Mouse (Mus musculus): ENCODE results near the gene Gm45785. TPM values are rescaled to one million over a fixed set of nuclear protein-coding genes. Genes with fewer than 3 reads are reported as not detected.
A peak's percentile ranks its signal among the peaks of the same experiment; 100 is the strongest.

Gm45785 gene
- polyA plus RNA-seq, 1 experiment from 2014 or later = not detected

DNA sequence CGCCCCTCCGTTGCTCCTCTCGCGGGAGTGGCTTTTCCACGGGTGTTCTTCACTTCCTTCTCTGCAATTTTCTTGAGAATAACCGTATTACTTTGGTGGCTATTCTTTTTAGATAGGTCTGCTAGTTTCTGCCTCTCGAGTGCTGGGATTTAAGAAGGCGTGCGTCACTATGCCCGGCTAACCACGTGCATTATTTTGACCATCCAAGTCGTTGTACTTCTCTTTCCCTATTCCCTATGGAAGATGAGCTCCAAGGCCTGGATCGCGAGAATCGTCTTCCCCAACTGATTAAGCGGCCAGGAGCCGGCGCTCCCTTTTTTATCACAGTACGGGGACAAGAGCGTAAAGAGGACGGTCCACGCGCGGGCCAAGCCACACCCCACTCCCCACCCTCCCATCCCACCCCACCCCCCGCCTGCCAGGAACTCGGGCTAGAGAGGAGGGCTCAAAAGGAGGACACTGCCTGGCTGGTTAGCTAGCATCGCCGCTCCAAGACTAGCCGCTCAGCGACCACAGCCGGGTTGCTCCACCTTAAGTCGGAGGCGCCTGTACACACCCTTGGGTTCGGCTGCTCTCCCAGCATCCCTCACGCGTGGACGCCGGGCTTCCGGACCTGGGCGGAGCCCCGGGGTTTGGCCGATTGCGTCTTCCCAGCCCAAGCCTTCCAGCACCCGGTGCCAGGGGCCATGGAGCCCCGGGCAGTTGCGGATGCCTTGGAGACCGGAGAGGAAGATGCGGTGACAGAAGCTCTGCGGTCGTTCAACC is 836 bp upstream of the Gm45785 start, which contains the start of gene Ric8a:
Gene Ric8a, plus strand, starts transcription at position 173 of the 765 bp plus-strand sequence.
- Histone ChIP-seq H3K27ac (peak within 1 kb of the TSS; percentile 69), H3K4me1 (peaks cover 38% of the 10 kb centered on the region), H3K36me3 (peaks cover 60% of the 10 kb centered on the region), H3K4me3 (peak within 1 kb of the TSS; percentile 80), H3K27me3 (replicated peaks) (no peaks in the 10 kb centered on the region), H3K9ac (peak within 1 kb of the TSS; percentile 94), H3K9me3 (no peaks in the 10 kb centered on the region), H3K4me2 (replicated peaks) (peak within 1 kb of the TSS; percentile 97)
- under 1% methylated on average over 50 of the region's 50 CpGs for WGBS
- peak; percentile 75 for ATAC-seq (ENCODE audit: low FRiP score, low read depth)

DNA sequence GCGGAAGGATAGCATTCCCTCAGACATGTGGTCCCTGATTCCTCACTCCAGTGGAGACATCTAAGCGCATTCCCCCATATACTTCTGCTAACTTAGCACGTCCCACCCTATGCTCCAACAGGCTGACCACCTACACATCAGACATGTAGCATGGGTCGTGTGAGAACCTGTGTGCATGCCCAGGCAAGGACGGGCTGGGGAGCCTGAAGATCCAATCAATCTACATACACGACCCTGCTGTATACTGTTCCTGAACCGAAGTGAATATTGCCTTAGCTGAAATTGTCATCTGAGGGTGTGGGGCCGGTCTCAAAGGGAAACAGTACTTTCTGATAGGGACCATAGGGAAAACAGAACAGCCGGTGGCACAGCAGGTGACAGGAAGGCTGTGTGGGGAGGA is 950 bp downstream of the Gm45785 start:
- Histone ChIP-seq H3K27ac (no peak overlapping the region), H3K4me2 (replicated peaks) (peak overlapping the region; percentile 97), H3K4me3 (peak overlapping the region; percentile 80), H3K36me3 (peaks cover 50% of the 10 kb centered on the region), H3K9ac (peak overlapping the region; percentile 94), H3K4me1 (peaks cover 37% of the 10 kb centered on the region), H3K9me3 (no peaks in the 10 kb centered on the region), H3K27me3 (replicated peaks) (no peaks in the 10 kb centered on the region)
- ATAC-seq (ENCODE audit: low FRiP score, low read depth) = no peak
- 77% methylated on average over 9 of the region's 9 CpGs for WGBS

DNA sequence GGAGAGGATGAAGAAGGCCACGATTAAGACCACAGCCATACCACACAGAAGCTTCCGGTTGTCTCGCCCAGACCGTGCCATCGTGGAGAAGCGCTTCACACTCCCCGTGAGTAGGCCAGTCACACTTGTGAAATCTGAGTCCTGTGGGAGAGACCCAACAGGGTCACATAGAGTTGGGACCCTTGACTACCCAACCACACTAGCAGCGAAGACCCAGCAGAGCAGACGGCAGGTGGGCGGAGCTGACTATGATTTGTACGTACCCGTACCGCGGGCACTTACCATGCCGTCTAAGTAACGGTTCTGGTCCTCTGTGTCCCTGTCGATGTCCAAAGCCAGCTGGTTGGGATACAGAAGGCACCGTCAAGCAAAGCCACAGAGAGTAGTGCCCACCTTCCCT is 1.6 kb downstream of the Gm45785 start:
- Histone ChIP-seq H3K4me3 (no peak overlapping the region), H3K9ac (no peak overlapping the region), H3K4me2 (replicated peaks) (peak overlapping the region; percentile 97; the same call in 1 of the 2 replicates), H3K27me3 (replicated peaks) (no peaks in the 10 kb centered on the region), H3K4me1 (peaks cover 30% of the 10 kb centered on the region), H3K9me3 (no peaks in the 10 kb centered on the region), H3K36me3 (peaks cover 43% of the 10 kb centered on the region), H3K27ac (no peak overlapping the region)
- no peak for ATAC-seq (ENCODE audit: low FRiP score, low read depth)
- WGBS = 93% methylated on average over 18 of the region's 18 CpGs

DNA sequence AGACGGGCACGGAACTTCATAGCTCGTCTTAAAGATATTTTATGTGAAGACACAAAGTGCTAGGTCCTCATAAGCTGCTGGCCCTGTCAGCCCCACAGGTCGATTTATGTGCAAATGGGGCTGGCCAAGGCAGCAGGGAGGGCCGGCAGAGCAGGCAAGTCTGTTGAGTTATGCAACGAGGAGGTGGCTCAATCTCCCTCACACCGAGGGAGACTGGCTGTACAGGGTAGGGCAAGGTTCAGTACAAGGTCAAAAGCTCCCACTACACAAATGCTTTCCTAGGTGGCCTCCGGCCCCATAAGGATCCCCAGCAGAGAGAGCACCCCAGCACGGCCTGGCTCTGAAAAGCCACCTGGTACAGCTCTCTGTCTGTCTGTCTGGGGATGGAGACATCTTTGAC is 2.7 kb downstream of the Gm45785 start:
- H3K4me2 ChIP-seq (replicated peaks) = no peak overlapping the region
- no peaks in the 10 kb centered on the region for H3K27me3 ChIP-seq (replicated peaks)
- H3K27ac ChIP-seq = no peak overlapping the region
- ATAC-seq (ENCODE audit: low FRiP score, low read depth) = no peak
- peaks cover 33% of the 10 kb centered on the region for H3K36me3 ChIP-seq
- H3K4me3 ChIP-seq = no peak overlapping the region
- no peaks in the 10 kb centered on the region for H3K9me3 ChIP-seq
- peaks cover 19% of the 10 kb centered on the region for H3K4me1 ChIP-seq
- 88% methylated on average over 9 of the region's 9 CpGs for WGBS
- no peak overlapping the region for H3K9ac ChIP-seq

DNA sequence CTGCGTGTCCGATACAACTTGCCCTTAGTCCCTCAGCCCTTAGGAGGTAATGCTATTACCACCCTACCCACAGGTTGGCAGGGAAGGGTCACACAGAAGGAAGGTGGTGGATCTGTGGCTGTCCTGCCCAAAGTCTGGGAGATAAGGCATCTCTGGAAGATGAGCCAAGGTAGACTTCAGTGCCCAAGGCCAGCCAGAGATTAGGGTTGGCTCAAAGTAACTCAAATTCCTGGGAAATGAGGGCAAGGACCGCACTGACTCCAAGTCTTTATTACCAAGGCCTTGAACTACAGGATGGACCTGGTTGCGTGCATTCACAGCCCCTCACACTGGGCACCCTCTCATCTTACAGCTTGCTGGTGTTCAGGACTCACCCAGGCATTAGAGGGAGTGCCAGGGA is 4.2 kb downstream of the Gm45785 start:
- H3K27me3 ChIP-seq (replicated peaks) = no peaks in the 10 kb centered on the region
- H3K4me1 ChIP-seq = peaks cover 11% of the 10 kb centered on the region
- no peak overlapping the region for H3K27ac ChIP-seq
- WGBS = 96% methylated on average over 4 of the region's 4 CpGs
- H3K9me3 ChIP-seq = no peaks in the 10 kb centered on the region
- no peak overlapping the region for H3K4me2 ChIP-seq (replicated peaks)
- no peak overlapping the region for H3K4me3 ChIP-seq
- peaks cover 33% of the 10 kb centered on the region for H3K36me3 ChIP-seq
- no peak overlapping the region for H3K9ac ChIP-seq
- no peak for ATAC-seq (ENCODE audit: low FRiP score, low read depth)

DNA sequence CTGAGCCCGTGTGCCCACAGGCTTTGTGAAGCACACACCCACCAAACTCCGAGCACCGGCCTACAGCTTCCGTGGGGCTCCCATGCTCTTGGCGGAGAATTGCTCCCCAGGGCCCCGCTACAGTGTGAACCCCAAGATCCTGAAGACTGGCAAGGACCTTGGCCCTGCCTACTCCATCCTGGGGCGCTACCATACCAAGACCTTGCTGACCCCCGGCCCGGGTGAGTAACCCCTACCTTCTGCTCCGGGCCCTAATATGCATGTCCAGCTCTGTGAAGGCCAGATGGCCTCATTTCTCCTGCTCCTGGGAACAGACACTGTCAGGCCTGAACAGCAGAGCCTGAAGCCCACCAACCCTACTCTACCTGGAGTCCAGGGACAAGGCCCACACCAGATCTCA is 7.5 kb downstream of the Gm45785 start:
- H3K4me1 ChIP-seq = no peaks in the 10 kb centered on the region
- no peak overlapping the region for H3K4me2 ChIP-seq (replicated peaks)
- WGBS = 94% methylated on average over 10 of the region's 10 CpGs
- no peak for ATAC-seq (ENCODE audit: low FRiP score, low read depth)
- no peak overlapping the region for H3K27ac ChIP-seq
- no peaks in the 10 kb centered on the region for H3K9me3 ChIP-seq
- H3K36me3 ChIP-seq = peaks cover 23% of the 10 kb centered on the region
- no peaks in the 10 kb centered on the region for H3K27me3 ChIP-seq (replicated peaks)
- H3K4me3 ChIP-seq = no peak overlapping the region
- no peak overlapping the region for H3K9ac ChIP-seq

DNA sequence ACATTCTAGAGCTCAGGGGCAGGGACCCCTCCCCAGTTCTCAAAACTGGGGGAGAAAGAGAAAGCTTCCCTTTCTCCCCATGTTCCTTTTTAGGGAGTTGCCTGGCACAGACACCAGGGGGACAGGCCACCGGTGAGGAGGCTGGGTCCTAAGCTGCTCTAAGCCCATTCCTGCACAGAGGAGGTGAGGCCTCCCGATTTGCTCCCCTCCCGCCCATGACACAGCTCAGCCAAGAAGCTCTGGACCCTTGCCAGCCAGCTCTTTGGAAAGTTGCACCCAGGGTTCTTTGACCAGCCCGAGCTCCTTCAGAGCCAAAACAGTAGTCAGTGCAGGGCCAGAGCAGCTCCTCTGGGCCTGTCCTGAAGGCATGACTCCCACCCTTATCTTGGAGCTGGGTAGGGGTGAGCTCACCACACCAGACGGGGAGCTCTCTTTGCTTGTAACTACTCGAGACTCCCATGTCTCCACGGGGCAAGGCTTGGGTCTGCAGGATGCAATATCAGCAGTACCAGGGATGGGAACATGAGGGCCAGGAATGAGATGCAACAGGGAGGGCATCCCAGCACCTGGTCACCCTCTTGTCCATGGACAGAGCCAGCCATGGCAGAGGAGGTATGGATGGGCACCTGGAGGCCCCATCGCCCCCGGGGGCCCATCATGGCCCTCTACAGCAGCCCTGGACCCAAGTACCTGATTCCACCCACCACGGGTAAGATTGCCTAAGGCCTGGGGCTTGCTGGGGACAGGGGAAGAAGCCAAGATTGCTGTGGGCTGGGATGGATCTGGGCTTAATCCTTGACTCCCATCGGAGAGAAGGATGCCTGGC is 8.2 kb downstream of the Gm45785 start, which contains the start of gene Odf3:
Gene Odf3, plus strand, starts transcription at position 51 of the 826 bp plus-strand sequence.
- H3K4me3 ChIP-seq = no peak within 1 kb of the TSS
- no peak for ATAC-seq (ENCODE audit: low FRiP score, low read depth)
- H3K27me3 ChIP-seq (replicated peaks) = no peaks in the 10 kb centered on the region
- H3K9ac ChIP-seq = no peak within 1 kb of the TSS
- H3K4me2 ChIP-seq (replicated peaks) = no peak within 1 kb of the TSS
- H3K4me1 ChIP-seq = no peaks in the 10 kb centered on the region
- no peak within 1 kb of the TSS for H3K27ac ChIP-seq
- peaks cover 17% of the 10 kb centered on the region for H3K36me3 ChIP-seq
- H3K9me3 ChIP-seq = no peaks in the 10 kb centered on the region
- 75% methylated on average over 11 of the region's 11 CpGs for WGBS

DNA sequence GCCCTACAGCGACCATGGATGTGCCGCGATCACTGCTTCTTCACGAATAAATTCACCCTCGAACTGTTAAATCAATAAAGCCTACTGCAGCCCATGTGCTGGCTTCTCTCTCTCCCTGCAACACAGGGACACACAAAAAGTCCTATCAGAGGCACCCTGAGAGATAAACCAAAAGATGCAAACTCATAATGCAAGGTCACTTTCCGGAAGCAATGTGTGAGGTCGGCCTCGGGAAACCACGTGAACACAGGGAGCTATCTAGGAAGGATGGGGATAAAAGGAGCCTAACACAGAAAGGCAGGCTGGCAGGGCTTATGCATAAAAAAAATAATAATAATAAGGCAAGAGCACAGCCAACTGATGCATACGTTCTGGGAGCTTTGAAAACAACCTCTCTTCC is 9.5 kb downstream of the Gm45785 start:
- no peaks in the 10 kb centered on the region for H3K4me1 ChIP-seq
- no peaks in the 10 kb centered on the region; the same call in 1 of the 2 replicates for H3K27me3 ChIP-seq (replicated peaks)
- 91% methylated on average over 10 of the region's 10 CpGs for WGBS
- no peak overlapping the region for H3K9ac ChIP-seq
- H3K4me2 ChIP-seq (replicated peaks) = no peak overlapping the region
- ATAC-seq (ENCODE audit: low FRiP score, low read depth) = no peak
- no peaks in the 10 kb centered on the region for H3K9me3 ChIP-seq
- peaks cover 4% of the 10 kb centered on the region; the same call in 1 of the 2 replicates for H3K36me3 ChIP-seq
- no peak overlapping the region for H3K27ac ChIP-seq
- H3K4me3 ChIP-seq = no peak overlapping the region

DNA sequence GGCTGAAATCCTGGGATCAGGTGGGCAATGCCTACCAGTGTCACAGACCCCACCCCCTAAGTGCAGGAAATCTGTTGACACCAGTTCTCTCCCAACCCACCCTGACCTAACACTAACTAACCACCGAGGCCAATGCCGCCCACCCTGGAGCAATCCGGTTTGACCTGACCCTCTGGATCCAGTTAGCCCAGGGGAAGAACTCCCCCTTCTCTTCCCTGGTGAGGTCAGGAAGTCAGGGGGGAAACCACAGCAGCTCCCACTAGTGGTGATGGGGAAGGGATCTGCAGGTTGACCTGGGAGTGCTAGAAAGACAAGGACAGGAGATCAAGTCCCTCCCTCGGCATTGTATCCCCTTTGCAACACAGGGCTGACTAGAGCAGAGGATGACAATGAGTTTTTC is 10.4 kb downstream of the Gm45785 start:
- H3K9me3 ChIP-seq = no peaks in the 10 kb centered on the region
- ATAC-seq (ENCODE audit: low FRiP score, low read depth) = no peak
- H3K27me3 ChIP-seq (replicated peaks) = peaks cover 4% of the 10 kb centered on the region; the same call in 1 of the 2 replicates
- H3K36me3 ChIP-seq = no peaks in the 10 kb centered on the region
- H3K4me1 ChIP-seq = no peaks in the 10 kb centered on the region
- no peak overlapping the region for H3K4me2 ChIP-seq (replicated peaks)
- no peak overlapping the region for H3K27ac ChIP-seq
- H3K4me3 ChIP-seq = no peak overlapping the region
- no peak overlapping the region for H3K9ac ChIP-seq
- WGBS = 67% methylated on average over 4 of the region's 4 CpGs

DNA sequence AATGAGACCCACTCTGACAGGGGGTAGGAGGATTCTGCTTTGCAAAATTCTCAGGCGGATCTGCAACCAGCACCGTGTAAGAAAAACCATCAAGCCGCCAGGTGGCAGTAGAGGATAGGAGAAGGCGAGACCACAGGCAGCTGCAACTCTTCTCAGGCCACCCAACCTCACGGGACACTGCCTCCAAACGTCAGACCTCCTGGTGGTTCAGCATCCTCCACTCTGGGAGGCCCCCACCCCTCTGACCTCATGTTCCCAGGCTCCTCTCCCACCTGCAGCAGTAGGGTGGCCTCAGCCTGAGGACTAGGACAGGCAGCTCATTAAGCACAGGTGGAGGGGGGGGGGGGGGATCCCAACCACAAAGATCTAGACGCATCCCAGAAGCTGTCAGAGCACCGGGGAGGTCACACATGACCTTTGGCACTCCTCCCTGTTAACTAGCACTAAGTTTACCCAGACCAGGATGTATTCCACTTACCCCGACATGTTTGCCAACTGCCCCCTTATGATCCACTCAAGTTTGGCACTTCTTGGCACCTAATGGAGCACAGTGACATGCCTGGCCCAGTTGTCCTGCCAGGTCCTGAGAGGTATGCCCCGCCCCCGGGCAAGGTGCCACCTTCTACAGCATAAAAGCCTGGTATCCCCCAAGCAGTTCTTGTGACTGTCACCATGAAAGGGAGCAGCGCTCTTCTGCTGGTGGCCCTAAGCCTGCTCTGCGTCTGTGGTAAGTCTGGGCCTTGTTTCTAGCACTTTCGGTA is 11.0 kb downstream of the Gm45785 start, which contains the start of gene Scgb1c1:
Gene Scgb1c1, plus strand, starts transcription at position 643 of the 761 bp plus-strand sequence.
- H3K27me3 ChIP-seq (replicated peaks) = peaks cover 4% of the 10 kb centered on the region; the same call in 1 of the 2 replicates
- H3K9me3 ChIP-seq = no peaks in the 10 kb centered on the region
- H3K27ac ChIP-seq = no peak within 1 kb of the TSS
- no peak within 1 kb of the TSS for H3K9ac ChIP-seq
- H3K36me3 ChIP-seq = no peaks in the 10 kb centered on the region
- no peak within 1 kb of the TSS for H3K4me2 ChIP-seq (replicated peaks)
- no peaks in the 10 kb centered on the region for H3K4me1 ChIP-seq
- H3K4me3 ChIP-seq = no peak within 1 kb of the TSS
- 35% methylated on average over 14 of the region's 14 CpGs for WGBS
- peak; percentile 77 for ATAC-seq (ENCODE audit: low FRiP score, low read depth)

DNA sequence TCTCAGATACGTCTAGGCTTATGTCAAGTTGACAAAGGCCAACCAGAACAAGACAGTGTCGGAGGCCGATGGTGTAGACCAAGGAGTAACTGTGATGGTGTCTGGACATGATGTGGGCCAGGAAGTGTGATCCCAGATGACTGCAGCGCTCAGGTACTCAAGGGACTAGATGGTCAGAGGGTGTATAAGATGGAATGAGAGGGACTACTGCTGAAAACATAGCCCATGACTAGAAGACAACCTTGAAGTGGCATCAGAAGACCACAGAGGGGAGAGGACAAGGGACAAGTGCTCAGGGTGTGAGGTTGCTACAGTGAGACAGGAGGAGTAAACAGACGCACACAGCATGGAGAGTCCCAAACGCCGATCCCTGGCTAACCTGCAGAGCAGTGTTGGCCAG is 12.3 kb downstream of the Gm45785 start:
- Histone ChIP-seq H3K27ac (no peak overlapping the region), H3K9me3 (no peaks in the 10 kb centered on the region), H3K9ac (no peak overlapping the region), H3K27me3 (replicated peaks) (peaks cover 4% of the 10 kb centered on the region; the same call in 1 of the 2 replicates), H3K4me1 (no peaks in the 10 kb centered on the region), H3K4me3 (no peak overlapping the region), H3K4me2 (replicated peaks) (no peak overlapping the region), H3K36me3 (no peaks in the 10 kb centered on the region)
- ATAC-seq (ENCODE audit: low FRiP score, low read depth) = no peak
- 81% methylated on average over 7 of the region's 7 CpGs for WGBS
